Mouse (Mus musculus) MEL (cell line): ENCODE results near the gene Ube3c.

ENCODE experiments used
- CTCF ChIP-seq, 3 experiments: IDR thresholded peaks in 2 of 3; conservative IDR thresholded peaks in 1 of 3; 2 replicates each; pipeline ENCODE4 v1.5.1; 2011 to 2012; ENCODE audit warnings: low read length in 3 of 3, low read depth in 2 of 3, mild to moderate bottlenecking in 2 of 3, improper control_type of control experiment in 1 of 3, inconsistent platforms in 1 of 3, mixed read lengths in 1 of 3, moderate library complexity in 1 of 3; ENCODE audit not compliant: control insufficient read depth in 1 of 3, insufficient read depth in 1 of 3, poor library complexity in 1 of 3, severe bottlenecking in 1 of 3
- POLR2A ChIP-seq, 2 experiments: IDR thresholded peaks; 2 replicates each; pipeline ENCODE4 v1.6.1; 2011 to 2012; ENCODE audit warnings: low read length in 2 of 2, mild to moderate bottlenecking in 2 of 2, control low read depth in 1 of 2, improper control_type of control experiment in 1 of 2, low read depth in 1 of 2, moderate library complexity in 1 of 2; ENCODE audit not compliant: control insufficient read depth in 1 of 2, insufficient read depth in 1 of 2, poor library complexity in 1 of 2
- ZNF384 ChIP-seq: IDR thresholded peaks from 2 replicates; pipeline ENCODE4 v1.6.1; 2012; ENCODE audit warnings: low read depth, mild to moderate bottlenecking, inconsistent platforms, low read length, improper control_type of control experiment

- TF ChIP-seq CTCF (IDR thresholded peaks at IDR 0.05 in 2 of 3, conservative IDR thresholded peaks at IDR 0.05 in 1 of 3; ENCODE audit: control insufficient read depth in 1 of 3, insufficient read depth in 1 of 3, low read depth in 2 of 3, low read length in 3 of 3, poor library complexity in 1 of 3, severe bottlenecking in 1 of 3) = no peak
- no peak for TF ChIP-seq ZNF384
- no peak for TF ChIP-seq POLR2A (IDR thresholded peaks at IDR 0.05; ENCODE audit: control insufficient read depth in 1 of 2, insufficient read depth in 1 of 2, low read depth in 1 of 2, low read length in 2 of 2, poor library complexity in 1 of 2)
Measured at GRCm38 (mm10) chr5:29629941-29630340, 60.9 kb downstream of the Ube3c start.
